Mouse (Mus musculus) kidney, adult 2 months (tissue): ENCODE measurements around the gene Clec11a.

Source experiments
- CTCF ChIP-seq: fragments of 200-500 bp; conservative IDR thresholded peaks from 2 replicates; pipeline ENCODE4 v1.5.1; 2011; ENCODE audit warnings: low read depth, mild to moderate bottlenecking, control low read depth, low read length, moderate library complexity, mixed read lengths; ENCODE audit not compliant: insufficient read depth, insufficient read length
- POLR2A ChIP-seq: fragments of 200-500 bp; IDR thresholded peaks from one replicate; pipeline ENCODE4 v1.6.1; 2011; ENCODE audit warnings: low read depth, low read length, control low read depth

- TF ChIP-seq CTCF (0 out of 2 replicates have a peak, but pooled peaks have one; percentile 32), POLR2A (no peak)
Observed at GRCm38 (mm10) chr7:44311713-44312304, 5.1 kb upstream of the Clec11a start.
